Mouse (Mus musculus) forebrain, embryonic 16.5 days (tissue): ENCODE measurements around the gene Ccr4. TPM values are rescaled to one million over a fixed set of nuclear protein-coding genes. Genes with fewer than 3 reads are reported as not detected.

Source experiments
- ATAC-seq: fragments of 200-750 bp; cut with Nextera tagmentation; 2 replicates; pipeline ENCODE4 v1.8.0; 2017; ENCODE audit warnings: mild to moderate bottlenecking, moderate library complexity
- H3K27ac ChIP-seq: fragments of 300-500 bp; sonication (generic); 2 replicates; pipeline ENCODE4 v1.5.1; 2014; ENCODE audit warnings: low read length, control low read depth
- H3K27me3 ChIP-seq: fragments of 300-500 bp; sonication (generic); replicated peaks from 2 replicates; pipeline ENCODE4 v1.6.1; 2014; ENCODE audit warnings: low read length; ENCODE audit not compliant: control insufficient read depth, insufficient read depth
- H3K36me3 ChIP-seq: fragments of 300-500 bp; sonication (generic); 2 replicates; pipeline ENCODE4 v1.6.1; 2014; ENCODE audit not compliant: control insufficient read depth, insufficient read depth
- H3K4me1 ChIP-seq: fragments of 300-500 bp; sonication (generic); replicated peaks from 2 replicates; pipeline ENCODE4 v1.6.1; 2014; ENCODE audit warnings: low read length; ENCODE audit not compliant: control insufficient read depth, insufficient read depth
- H3K4me2 ChIP-seq: fragments of 300-500 bp; sonication (generic); 2 replicates; pipeline ENCODE4 v1.6.1; 2014; ENCODE audit warnings: mild to moderate bottlenecking, low read length, control low read depth
- H3K4me3 ChIP-seq: fragments of 300-500 bp; sonication (generic); replicated peaks from 2 replicates; pipeline ENCODE4 v1.5.1; 2014; ENCODE audit warnings: mild to moderate bottlenecking, low read length, control low read depth
- H3K9ac ChIP-seq: fragments of 300-500 bp; sonication (generic); replicated peaks from 2 replicates; pipeline ENCODE4 v1.6.1; 2014; ENCODE audit warnings: low read depth, low read length, control low read depth
- H3K9me3 ChIP-seq: fragments of 300-500 bp; sonication (generic); 2 replicates; pipeline ENCODE4 v1.6.1; 2016; ENCODE audit warnings: low read length; ENCODE audit not compliant: control insufficient read depth
- WGBS: fragments of 180-500 bp; shearing (Covaris S2); extraction: QIAGEN DNeasy Blood & Tissue Kit; methylation state at CpG from one replicate; pipeline ENCODE4 v1.1.7; 2014; 5-methylcytosine and 5-hydroxymethylcytosine counted together
- polyA plus RNA-seq: library from polyadenylated mRNA; unstranded; fragments of >200 nt; fragmentation: Nextera tagmentation; extraction: Ambion mirVana; gene quantifications from 2 replicates; pipeline ENCODE4 v1.2.1, GENCODE M21; 2015

The Ccr4 gene
- polyA plus RNA-seq, 1 experiment from 2014 or later: not detected

- Histone ChIP-seq H3K36me3 (no peaks in the 10 kb centered on the region; the same call in 1 of the 2 replicates), H3K9ac (no peak overlapping the region), H3K27me3 (no peaks in the 10 kb centered on the region), H3K27ac (no peak overlapping the region), H3K9me3 (peaks cover 14% of the 10 kb centered on the region), H3K4me2 (no peak overlapping the region), H3K4me3 (no peak overlapping the region), H3K4me1 (0 out of 2 replicates have a peak, but pooled peaks cover 4% of the 10 kb centered on the region)
- no peak for ATAC-seq
- 98% methylated on average over 21 of the region's 21 CpGs for WGBS
Measured at GRCm38 (mm10) chr9:114512831-114513230, 8.1 kb upstream of the Ccr4 start.

- H3K4me3 ChIP-seq: no peak overlapping the region
- no peak overlapping the region for H3K9ac ChIP-seq
- H3K36me3 ChIP-seq: no peaks in the 10 kb centered on the region; the same call in 1 of the 2 replicates
- H3K27ac ChIP-seq: no peak overlapping the region
- ATAC-seq: no peak
- H3K27me3 ChIP-seq: no peaks in the 10 kb centered on the region
- H3K4me2 ChIP-seq: no peak overlapping the region
- H3K4me1 ChIP-seq: no peaks in the 10 kb centered on the region
- 97% methylated on average over 9 of the region's 9 CpGs for WGBS
- H3K9me3 ChIP-seq: peaks cover 14% of the 10 kb centered on the region
Measured at GRCm38 (mm10) chr9:114509785-114510184, 5.1 kb upstream of the Ccr4 start.

- ATAC-seq: no peak
- Histone ChIP-seq H3K36me3 (no peaks in the 10 kb centered on the region), H3K27ac (no peak overlapping the region), H3K9ac (no peak overlapping the region), H3K9me3 (no peaks in the 10 kb centered on the region; the same call in 1 of the 2 replicates), H3K27me3 (no peaks in the 10 kb centered on the region), H3K4me2 (no peak overlapping the region), H3K4me3 (no peak overlapping the region), H3K4me1 (no peaks in the 10 kb centered on the region)
- WGBS: 85% methylated on average over 9 of the region's 9 CpGs
Measured at GRCm38 (mm10) chr9:114507421-114507820, 2.7 kb upstream of the Ccr4 start.

GRCm38 (mm10) chr9:114506564-114506963 is 1.8 kb upstream of the Ccr4 start:
- WGBS: 82% methylated on average over 4 of the region's 4 CpGs
- no peaks in the 10 kb centered on the region for H3K27me3 ChIP-seq
- no peak for ATAC-seq
- no peaks in the 10 kb centered on the region for H3K4me1 ChIP-seq
- H3K9me3 ChIP-seq: no peaks in the 10 kb centered on the region
- no peak overlapping the region for H3K27ac ChIP-seq
- no peaks in the 10 kb centered on the region for H3K36me3 ChIP-seq
- no peak overlapping the region for H3K4me2 ChIP-seq
- no peak overlapping the region for H3K4me3 ChIP-seq
- H3K9ac ChIP-seq: no peak overlapping the region

GRCm38 (mm10) chr9:114502711-114503427 is 1.8 kb downstream of the Ccr4 start:
- H3K4me2 ChIP-seq: no peak overlapping the region
- no peak overlapping the region for H3K27ac ChIP-seq
- H3K4me3 ChIP-seq: no peak overlapping the region
- no peaks in the 10 kb centered on the region for H3K9me3 ChIP-seq
- H3K4me1 ChIP-seq: no peaks in the 10 kb centered on the region
- 71% methylated on average over 15 of the region's 15 CpGs for WGBS
- no peaks in the 10 kb centered on the region for H3K36me3 ChIP-seq
- no peaks in the 10 kb centered on the region for H3K27me3 ChIP-seq
- H3K9ac ChIP-seq: no peak overlapping the region
- ATAC-seq: no peak

GRCm38 (mm10) chr9:114501913-114502312 is 2.8 kb downstream of the Ccr4 start:
- H3K9me3 ChIP-seq: no peaks in the 10 kb centered on the region
- H3K4me2 ChIP-seq: no peak overlapping the region
- no peak overlapping the region for H3K27ac ChIP-seq
- H3K36me3 ChIP-seq: no peaks in the 10 kb centered on the region
- no peak overlapping the region for H3K9ac ChIP-seq
- no peak overlapping the region for H3K4me3 ChIP-seq
- no peak for ATAC-seq
- H3K4me1 ChIP-seq: no peaks in the 10 kb centered on the region
- 97% methylated on average over 11 of the region's 11 CpGs for WGBS
- H3K27me3 ChIP-seq: no peaks in the 10 kb centered on the region

- ATAC-seq: no peak
- Histone ChIP-seq H3K9me3 (no peaks in the 10 kb centered on the region), H3K4me3 (no peak overlapping the region), H3K27me3 (no peaks in the 10 kb centered on the region), H3K27ac (no peak overlapping the region), H3K4me1 (no peaks in the 10 kb centered on the region), H3K4me2 (no peak overlapping the region), H3K36me3 (no peaks in the 10 kb centered on the region), H3K9ac (no peak overlapping the region)
- 95% methylated on average over 7 of the region's 7 CpGs for WGBS
Measured at GRCm38 (mm10) chr9:114501111-114501510, 3.6 kb downstream of the Ccr4 start.

GRCm38 (mm10) chr9:114499783-114500515 is 4.8 kb downstream of the Ccr4 start:
- no peak for ATAC-seq
- Histone ChIP-seq H3K27me3 (no peaks in the 10 kb centered on the region), H3K9me3 (no peaks in the 10 kb centered on the region), H3K27ac (no peak overlapping the region), H3K4me1 (no peaks in the 10 kb centered on the region), H3K9ac (no peak overlapping the region), H3K36me3 (no peaks in the 10 kb centered on the region), H3K4me3 (no peak overlapping the region), H3K4me2 (no peak overlapping the region)
- 25% methylated on average over 15 of the region's 15 CpGs for WGBS

- WGBS: 11% methylated on average over 11 of the region's 11 CpGs
- Histone ChIP-seq H3K36me3 (no peaks in the 10 kb centered on the region), H3K27me3 (no peaks in the 10 kb centered on the region), H3K27ac (no peak overlapping the region), H3K4me3 (no peak overlapping the region), H3K4me2 (no peak overlapping the region), H3K9ac (no peak overlapping the region), H3K9me3 (no peaks in the 10 kb centered on the region), H3K4me1 (no peaks in the 10 kb centered on the region)
- no peak for ATAC-seq
Measured at GRCm38 (mm10) chr9:114498218-114498617, 6.5 kb downstream of the Ccr4 start.
